Mouse (Mus musculus) kidney, postnatal 36 days (tissue): ENCODE measurements around the gene Zfp970.
"Not testable (repeated sequence)": the region's sequence is repeated elsewhere in the genome, so short reads cannot be mapped to it uniquely, and the experiment has no call there.

ENCODE experiments used
- DNase-seq, 2 experiments: peaks; one replicate each; pipeline ENCODE4 v3.0.0; 2021 to 2022; ENCODE audit warnings: mixed read lengths in 2 of 2

The Zfp970 gene

DNA sequence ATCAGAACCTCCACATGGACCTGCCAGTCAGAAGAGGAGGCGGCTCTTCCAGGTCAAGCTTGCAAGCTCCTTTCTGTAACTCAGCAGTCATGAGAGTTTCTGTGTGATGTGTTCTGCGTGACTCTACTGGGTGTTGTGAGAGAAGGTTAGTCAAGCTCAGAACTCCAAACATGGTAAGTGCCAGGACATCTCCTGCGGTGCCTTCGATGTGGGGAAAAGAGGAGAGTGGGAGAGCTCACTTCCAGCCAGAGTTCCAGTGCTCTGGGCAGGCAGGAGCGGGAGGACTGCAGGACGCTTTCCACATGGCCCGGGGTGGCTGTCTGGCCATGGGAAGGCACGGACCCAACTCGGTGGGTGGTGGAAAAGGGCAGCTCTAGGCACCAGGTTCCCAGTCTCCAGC is at the start of gene Zfp970:
Gene Zfp970, plus strand, starts transcription at position 58 of the 400 bp plus-strand sequence.
- peak in 1 of 2 experiments; percentile 31 for DNase-seq

GRCm38 (mm10) chr2:177468222-177468621 is 3.7 kb downstream of the Zfp970 start:
- not testable (repeated sequence) for DNase-seq

DNA sequence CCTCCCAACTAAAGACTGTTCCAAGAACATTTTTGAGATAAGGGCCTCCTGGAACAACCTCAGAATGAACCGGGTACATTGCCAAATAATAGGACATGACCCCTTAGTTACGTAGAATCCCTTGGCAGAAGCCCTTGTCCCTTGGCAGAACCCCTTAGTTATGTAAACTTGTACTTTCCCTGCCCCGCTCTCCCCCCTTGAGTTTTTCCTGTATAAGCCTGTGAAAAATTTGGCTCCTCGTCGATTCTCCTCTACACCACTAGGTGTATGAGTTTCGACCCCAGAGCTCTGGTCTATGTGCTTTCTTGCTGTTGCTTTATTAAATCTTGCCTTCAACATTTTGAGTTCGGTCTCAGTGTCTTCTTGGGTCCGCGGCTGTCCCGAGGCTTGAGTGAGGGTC is 7.7 kb downstream of the Zfp970 start:
- DNase-seq = not testable (repeated sequence)

DNA sequence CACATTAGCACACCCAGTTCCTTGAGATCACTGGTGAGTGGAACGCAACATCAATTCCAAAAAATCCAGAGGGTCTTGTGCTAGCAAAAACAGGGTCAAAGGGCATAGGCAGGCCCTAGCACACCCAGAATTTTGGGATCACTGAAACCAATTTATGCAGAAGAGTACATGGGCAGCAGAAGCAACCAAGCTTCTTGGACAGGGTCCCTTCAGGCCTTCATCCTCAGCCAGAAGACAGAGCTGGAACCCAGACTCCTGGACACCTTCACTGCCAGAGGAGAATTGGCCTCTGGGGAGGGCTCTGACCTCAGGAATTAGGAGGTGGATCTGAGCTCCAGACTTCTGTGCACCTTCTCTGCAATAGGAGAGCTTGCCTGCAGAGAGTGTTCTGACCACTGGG is 17.4 kb downstream of the Zfp970 start:
- DNase-seq = not testable (repeated sequence)

DNA sequence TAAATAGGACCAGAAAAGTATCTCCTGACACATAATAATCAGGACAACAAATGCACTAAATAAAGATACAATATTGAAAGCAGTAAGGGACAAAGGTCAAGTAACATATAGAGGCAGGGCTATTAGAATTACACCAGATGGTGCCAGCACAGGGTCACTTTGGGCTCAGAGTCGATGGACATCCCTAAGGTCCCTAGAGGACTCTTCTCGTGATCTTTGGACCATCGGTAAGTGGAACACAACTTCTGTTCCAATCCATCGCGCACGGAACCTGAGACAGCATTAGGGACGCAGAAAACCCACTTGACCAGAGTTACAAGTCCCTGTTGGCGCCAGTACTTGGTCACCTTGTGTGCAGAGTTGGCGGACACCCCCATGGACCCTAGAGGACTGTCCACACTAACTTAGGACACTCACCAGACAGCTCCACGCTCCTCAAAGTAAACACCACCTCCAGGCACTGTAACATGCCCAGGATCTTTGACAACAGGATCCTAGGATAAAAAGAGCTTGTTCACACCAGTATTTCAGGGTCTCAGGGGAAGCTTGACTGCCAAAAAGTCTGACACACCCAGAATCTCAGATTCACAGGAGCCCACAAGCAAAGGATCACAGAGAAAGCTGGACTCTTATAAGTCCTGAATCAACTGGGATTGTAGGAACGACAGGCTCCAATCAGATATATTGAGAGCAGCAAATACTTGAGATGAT is 18.9 kb downstream of the Zfp970 start:
- DNase-seq = not testable (repeated sequence)

DNA sequence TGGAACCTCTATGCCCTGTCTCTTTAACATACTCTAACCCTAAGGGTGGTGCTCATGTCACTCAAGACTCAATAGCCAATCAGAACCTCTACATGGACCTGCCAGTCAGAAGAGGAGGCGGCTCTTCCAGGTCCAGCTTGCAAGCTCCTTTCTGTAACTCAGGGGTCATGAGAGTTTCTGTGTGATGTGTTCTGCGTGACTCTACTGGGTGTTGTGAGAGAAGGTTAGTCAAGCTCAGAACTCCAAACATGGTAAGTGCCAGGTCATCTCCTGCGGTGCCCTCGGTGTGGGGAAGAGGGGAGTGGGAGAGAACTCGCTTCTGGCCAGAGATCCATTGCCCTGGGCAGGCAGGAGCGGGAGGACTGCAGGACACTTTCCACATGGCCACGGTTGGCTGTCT is 33.5 kb downstream of the Zfp970 start, which contains the start of gene Gm14403:
Gene Gm14403, plus strand, starts transcription at position 149 of the 400 bp plus-strand sequence.
- DNase-seq = peak; percentile 36 to 55

DNA sequence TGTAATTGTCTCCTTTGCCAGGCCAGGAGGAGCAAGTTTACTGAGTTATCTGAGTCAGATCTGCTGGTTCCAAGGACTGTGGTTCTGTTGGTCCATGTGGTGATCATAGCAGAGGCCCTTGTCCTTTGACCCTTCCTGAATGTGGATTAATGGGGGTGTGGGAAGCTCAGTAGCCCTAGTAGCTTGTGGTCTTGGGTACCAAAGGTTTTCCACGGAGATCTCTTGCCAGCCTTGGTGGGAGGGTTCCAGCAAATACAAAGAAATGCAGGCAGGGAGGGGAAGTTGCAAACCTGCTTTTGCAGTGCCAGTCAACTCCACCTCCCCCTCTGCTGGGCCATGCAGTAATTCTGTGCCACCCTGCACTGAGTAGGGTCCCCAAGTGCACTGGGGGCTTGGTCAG is 34.6 kb downstream of the Zfp970 start:
- DNase-seq = not testable (repeated sequence)

DNA sequence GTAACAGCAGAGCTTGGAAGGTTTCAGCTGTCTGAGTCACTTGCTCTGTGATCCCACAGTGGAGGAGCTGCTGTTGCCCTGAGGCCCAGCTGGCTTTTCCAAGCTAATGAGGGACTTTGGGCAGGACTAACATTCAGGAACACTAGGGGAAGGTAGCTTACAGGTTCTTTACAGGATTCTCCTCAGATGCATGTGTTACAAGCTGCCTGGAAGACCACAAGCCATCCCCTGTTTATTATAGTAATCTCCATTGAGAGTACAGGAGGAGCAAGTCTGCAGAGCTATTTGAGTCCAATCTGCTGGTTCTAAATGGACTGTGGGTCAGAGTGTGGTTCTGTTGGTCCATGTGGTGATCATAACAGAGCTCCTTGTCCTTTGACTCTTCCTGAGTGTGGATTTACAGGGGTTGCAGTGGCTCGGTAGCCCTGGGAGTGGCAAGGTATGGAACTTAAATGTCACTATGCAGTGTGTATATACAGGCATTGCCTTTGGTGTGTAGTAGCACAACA is 40.7 kb downstream of the Zfp970 start:
- DNase-seq = not testable (repeated sequence)

GRCm38 (mm10) chr2:177511381-177511780 is 46.8 kb downstream of the Zfp970 start:
- not testable (repeated sequence) for DNase-seq

DNA sequence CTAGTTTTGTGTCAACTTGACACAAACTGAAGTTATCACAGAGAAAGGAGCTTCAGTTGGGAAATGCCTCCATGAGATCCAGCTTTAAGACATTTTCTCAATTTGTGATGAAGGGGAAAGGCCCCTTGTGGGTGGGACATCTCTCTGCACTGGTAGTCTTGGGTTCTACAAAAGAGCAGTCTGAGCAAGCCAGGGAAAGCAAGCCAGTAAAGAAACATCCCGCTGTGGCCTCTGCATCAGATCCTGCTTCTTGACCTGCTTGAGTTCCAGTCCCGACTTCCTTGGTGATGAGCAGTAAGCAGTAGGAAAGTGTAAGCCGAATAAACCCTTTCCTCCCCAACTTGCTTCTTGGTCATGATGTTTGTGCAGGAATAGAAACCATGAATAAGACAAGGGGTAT is 47.4 kb downstream of the Zfp970 start:
- not testable (repeated sequence) for DNase-seq

DNA sequence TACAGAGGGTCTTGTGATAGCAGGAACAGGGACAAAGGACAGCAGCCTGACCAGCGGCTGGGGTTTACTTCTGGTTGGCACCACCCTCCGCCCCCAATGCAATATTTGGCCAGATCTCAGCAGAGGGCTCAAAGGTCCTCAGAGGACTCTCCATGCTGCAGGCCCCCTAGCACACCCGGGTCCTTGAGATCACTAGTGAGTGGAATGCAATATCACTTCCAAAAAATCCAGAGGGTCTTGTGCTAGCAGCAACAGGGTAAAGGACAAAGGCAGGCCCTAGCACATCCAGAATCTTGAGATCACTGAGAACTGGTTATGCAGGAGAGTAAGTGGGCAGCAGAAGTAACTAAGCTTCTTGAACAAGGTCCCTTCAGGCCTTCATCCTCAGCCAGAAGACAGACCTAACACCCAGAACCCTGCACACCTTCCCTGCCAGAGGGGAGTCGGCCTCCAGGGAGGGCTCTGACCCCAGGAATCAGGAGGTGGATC is 49.5 kb downstream of the Zfp970 start:
- not testable (repeated sequence) for DNase-seq

DNA sequence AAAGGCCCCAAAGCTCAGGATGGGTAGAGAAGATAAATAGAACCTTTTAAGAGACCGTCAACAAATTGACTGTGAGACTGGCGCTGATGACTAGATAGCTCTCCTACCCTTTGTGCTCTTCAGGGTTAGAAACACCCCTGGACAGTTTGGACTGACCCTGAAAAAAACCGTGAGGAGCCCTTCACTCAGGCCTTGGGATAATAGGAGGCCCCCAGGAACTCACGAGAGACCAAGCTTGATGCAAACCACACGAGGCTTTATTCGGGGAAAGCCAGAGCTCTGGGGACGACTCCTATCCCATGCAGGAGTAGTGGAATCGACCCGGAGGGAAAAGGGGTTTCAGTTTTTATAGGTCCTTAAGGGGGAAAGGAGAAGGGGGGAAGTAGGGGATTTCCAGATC is 53.2 kb downstream of the Zfp970 start:
- DNase-seq = not testable (repeated sequence)

- not testable (repeated sequence) for DNase-seq
These were observed 53.8 kb downstream of the Zfp970 start for GRCm38 (mm10) chr2:177518354-177518753.

GRCm38 (mm10) chr2:177518960-177519359 is 54.4 kb downstream of the Zfp970 start:
- not testable (repeated sequence) for DNase-seq

DNA sequence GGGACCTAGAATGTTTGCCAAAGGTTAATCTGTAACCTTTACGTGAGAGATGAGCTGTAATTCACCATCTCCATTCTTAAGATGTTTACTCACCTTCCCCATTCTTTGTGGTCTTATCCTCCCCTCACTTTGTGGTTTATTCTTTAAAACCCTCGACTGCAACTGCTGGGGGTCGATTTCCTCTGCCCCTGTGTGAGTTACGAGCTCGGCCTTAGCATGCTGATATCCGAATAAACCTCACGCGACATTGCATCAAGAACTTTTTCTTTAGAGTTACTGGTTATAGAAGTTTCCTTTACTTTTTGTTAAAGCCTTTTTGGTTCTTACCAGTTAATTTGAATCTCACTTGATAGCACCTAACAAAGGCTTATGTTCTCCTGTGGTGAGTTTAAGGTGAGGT is 55.5 kb downstream of the Zfp970 start:
- DNase-seq = no peak

GRCm38 (mm10) chr2:177523061-177523460 is 58.5 kb downstream of the Zfp970 start:
- DNase-seq = no peak

GRCm38 (mm10) chr2:177523674-177524073 is 59.1 kb downstream of the Zfp970 start:
- not testable (repeated sequence) for DNase-seq

- not testable (repeated sequence) for DNase-seq
These were observed 59.6 kb downstream of the Zfp970 start for GRCm38 (mm10) chr2:177524171-177524570.
